Mouse (Mus musculus): ENCODE results near the gene Cnih1. TPM values are rescaled to one million over a fixed set of nuclear protein-coding genes. Genes with fewer than 3 reads are reported as not detected.
"Not testable (repeated sequence)": the region's sequence is repeated elsewhere in the genome, so short reads cannot be mapped to it uniquely, and the experiment has no call there.

The Cnih1 gene
- polyA plus RNA-seq, 1 experiment from 2014 or later = 159 TPM

DNA sequence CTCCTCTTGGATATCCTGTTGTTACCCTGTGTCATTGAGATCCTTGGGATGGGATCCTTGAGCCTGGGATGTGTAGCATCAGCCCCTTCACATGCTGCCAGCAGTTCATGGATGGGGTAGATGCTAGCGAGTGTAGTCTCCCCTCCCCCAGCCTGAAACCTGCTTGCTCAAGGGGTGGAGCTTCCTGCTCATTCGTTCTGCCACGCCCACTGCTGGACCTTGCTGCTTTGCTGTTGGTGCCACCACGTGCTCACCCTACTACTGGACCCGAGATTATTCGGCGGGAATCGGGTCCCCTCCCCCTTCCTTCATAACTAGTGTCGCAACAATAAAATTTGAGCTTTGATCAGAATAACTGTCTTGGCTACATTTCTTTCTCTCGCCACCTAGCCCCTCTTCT is 33.8 kb downstream of the Cnih1 start:
- H3K4me3 ChIP-seq (replicated peaks; ENCODE audit: low read length); H3K4me2 ChIP-seq (ENCODE audit: low read length); H3K4me1 ChIP-seq (replicated peaks; ENCODE audit: control insufficient read depth, insufficient read depth, low read length); H3K27me3 ChIP-seq (replicated peaks; ENCODE audit: control insufficient read depth, insufficient read depth, low read length); H3K27ac ChIP-seq (ENCODE audit: low read length); ATAC-seq; H3K9ac ChIP-seq (replicated peaks; ENCODE audit: low read depth, low read length); H3K9me3 ChIP-seq (ENCODE audit: control insufficient read depth, low read length); H3K36me3 ChIP-seq (ENCODE audit: control insufficient read depth, insufficient read depth): not testable (repeated sequence)
- WGBS = 71% methylated on average over 8 of the region's 10 CpGs

DNA sequence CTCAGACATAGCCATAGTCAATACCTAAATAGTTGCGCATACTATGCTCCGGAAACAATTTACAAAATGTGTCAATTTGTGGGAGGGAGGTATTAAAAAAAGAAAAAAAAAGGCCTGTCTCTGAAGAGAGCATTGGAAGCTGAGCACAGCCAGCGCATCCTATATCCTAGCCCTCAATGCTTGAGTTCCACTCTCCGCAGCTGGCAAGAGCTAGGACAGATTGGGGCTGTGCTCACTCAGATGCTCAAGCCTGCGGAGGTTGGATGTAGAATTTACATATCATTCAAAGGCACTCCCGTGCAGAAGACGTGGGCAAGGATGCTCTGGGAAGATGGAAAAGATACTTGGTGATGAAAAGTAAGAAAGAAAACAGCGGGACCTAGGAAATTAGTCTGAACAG is 42.8 kb downstream of the Cnih1 start:
- Histone ChIP-seq H3K4me2 (ENCODE audit: low read length) (no peak overlapping the region), H3K9me3 (ENCODE audit: control insufficient read depth, low read length) (no peaks in the 10 kb centered on the region), H3K4me1 (replicated peaks; ENCODE audit: control insufficient read depth, insufficient read depth, low read length) (no peaks in the 10 kb centered on the region), H3K4me3 (replicated peaks; ENCODE audit: low read length) (no peak overlapping the region), H3K27ac (ENCODE audit: low read length) (no peak overlapping the region), H3K27me3 (replicated peaks; ENCODE audit: control insufficient read depth, insufficient read depth, low read length) (no peaks in the 10 kb centered on the region), H3K36me3 (ENCODE audit: control insufficient read depth, insufficient read depth) (no peaks in the 10 kb centered on the region), H3K9ac (replicated peaks; ENCODE audit: low read depth, low read length) (no peak overlapping the region)
- 91% methylated on average over 8 of the region's 8 CpGs for WGBS
- ATAC-seq = no peak

DNA sequence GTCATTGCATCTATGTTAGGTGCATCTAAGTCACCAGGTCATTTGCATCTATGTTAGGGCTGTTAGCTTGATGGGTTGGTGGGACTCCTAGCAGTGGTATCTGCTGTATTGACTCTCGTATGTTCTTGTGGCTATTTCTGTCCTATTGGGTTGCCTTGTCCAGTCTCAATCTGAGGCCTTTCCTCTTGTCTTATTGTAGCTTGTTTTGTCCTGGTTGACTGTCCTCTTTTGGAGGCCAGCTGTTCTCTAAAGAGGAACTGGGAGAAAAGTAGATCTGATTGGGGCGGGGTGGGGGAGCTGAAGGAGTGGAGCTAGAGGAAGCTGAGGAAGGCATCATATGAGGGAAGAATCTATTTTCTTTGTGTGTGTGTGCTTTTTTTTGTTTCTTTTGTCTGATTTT is 45.5 kb downstream of the Cnih1 start:
- Histone ChIP-seq H3K4me3 (replicated peaks; ENCODE audit: low read length) (no peak overlapping the region), H3K9me3 (ENCODE audit: control insufficient read depth, low read length) (no peaks in the 10 kb centered on the region), H3K27ac (ENCODE audit: low read length) (no peak overlapping the region), H3K27me3 (replicated peaks; ENCODE audit: control insufficient read depth, insufficient read depth, low read length) (no peaks in the 10 kb centered on the region), H3K36me3 (ENCODE audit: control insufficient read depth, insufficient read depth) (no peaks in the 10 kb centered on the region), H3K9ac (replicated peaks; ENCODE audit: low read depth, low read length) (no peak overlapping the region), H3K4me2 (ENCODE audit: low read length) (no peak overlapping the region), H3K4me1 (replicated peaks; ENCODE audit: control insufficient read depth, insufficient read depth, low read length) (no peaks in the 10 kb centered on the region)
- no peak for ATAC-seq
- WGBS = 91% methylated on average over 2 of the region's 2 CpGs

DNA sequence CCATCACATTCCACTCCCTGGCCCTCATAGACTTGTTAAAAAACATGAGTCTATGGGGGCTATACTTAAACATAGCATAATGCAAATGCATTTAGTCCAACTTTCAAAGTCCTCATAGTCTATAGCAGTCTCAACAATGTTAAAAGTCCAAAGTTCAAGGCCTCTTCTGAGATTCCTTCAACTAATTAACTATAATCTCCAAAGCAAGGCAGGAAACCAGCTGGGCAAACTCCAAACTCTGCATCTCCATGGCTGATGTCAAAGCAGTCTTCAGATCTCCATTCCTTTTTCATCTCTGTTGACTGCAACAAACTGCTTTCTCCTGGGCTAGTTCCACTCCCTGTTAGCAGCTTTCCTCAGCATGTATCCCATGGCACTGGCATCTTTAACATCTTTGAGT is 50.9 kb downstream of the Cnih1 start:
- not testable (repeated sequence) for ATAC-seq; H3K4me2 ChIP-seq (ENCODE audit: low read length); H3K27me3 ChIP-seq (replicated peaks; ENCODE audit: control insufficient read depth, insufficient read depth, low read length); H3K9ac ChIP-seq (replicated peaks; ENCODE audit: low read depth, low read length); H3K4me3 ChIP-seq (replicated peaks; ENCODE audit: low read length); H3K9me3 ChIP-seq (ENCODE audit: control insufficient read depth, low read length); H3K4me1 ChIP-seq (replicated peaks; ENCODE audit: control insufficient read depth, insufficient read depth, low read length); H3K27ac ChIP-seq (ENCODE audit: low read length); H3K36me3 ChIP-seq (ENCODE audit: control insufficient read depth, insufficient read depth)

DNA sequence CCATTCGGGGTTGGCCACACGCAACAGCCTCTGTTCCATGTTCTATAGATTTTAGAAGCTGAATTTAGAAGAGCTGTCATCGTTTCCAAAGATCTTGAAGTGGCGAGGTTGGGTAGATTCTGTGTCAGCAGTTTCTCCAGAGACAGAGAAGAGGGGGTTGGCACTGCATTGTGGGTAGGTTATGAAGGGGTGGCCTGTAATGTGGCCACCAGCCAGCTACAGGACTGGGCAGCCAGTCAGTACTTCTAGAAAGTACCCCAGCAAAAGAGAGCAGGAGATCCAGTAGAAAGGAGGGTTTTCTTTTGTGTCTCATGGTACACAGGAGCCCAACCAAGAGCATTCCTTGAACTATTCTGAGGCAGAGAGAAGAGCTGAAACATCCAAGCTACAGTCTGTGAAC is 51.8 kb downstream of the Cnih1 start:
- no peaks in the 10 kb centered on the region for H3K4me1 ChIP-seq (replicated peaks; ENCODE audit: control insufficient read depth, insufficient read depth, low read length)
- H3K9ac ChIP-seq (replicated peaks; ENCODE audit: low read depth, low read length) = no peak overlapping the region
- H3K27me3 ChIP-seq (replicated peaks; ENCODE audit: control insufficient read depth, insufficient read depth, low read length) = no peaks in the 10 kb centered on the region
- H3K27ac ChIP-seq (ENCODE audit: low read length) = no peak overlapping the region
- no peaks in the 10 kb centered on the region for H3K36me3 ChIP-seq (ENCODE audit: control insufficient read depth, insufficient read depth)
- ATAC-seq = no peak
- WGBS = 96% methylated on average over 4 of the region's 4 CpGs
- H3K4me3 ChIP-seq (replicated peaks; ENCODE audit: low read length) = no peak overlapping the region
- no peak overlapping the region for H3K4me2 ChIP-seq (ENCODE audit: low read length)
- H3K9me3 ChIP-seq (ENCODE audit: control insufficient read depth, low read length) = no peaks in the 10 kb centered on the region

DNA sequence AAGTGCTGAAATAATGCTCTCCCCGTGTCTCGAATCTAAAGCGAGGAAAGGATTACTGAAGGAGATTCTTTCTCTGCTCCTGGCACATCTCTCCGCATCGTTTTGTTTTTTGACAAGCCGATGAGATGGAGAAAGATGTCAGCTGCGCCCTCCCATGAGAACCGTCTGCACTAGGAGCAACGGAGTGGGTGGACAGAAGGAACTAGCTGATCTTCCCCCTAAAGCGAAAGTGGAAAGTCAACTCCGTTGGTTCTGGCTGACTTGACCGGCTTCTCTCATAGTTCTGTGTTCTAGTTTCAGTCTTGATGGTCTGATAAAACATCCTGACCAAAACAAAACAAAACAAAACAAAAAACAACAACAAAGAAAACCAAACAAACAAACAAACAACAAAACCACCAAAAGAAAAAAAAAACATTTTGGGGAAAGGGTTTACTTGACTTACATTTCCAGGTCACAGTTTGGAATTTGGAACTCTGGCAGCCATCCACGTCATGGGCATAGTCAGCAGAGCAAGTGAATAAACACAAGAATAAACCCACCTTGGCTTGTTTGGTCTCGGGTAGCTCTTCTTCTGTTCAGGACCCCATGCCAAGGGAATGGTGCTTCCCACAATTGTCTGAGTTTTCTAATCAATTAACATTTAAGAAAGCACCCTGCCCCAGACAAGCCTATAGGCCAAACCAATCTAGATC is 53.3 kb downstream of the Cnih1 start:
- Histone ChIP-seq H3K27ac (ENCODE audit: low read length) (no peak overlapping the region), H3K9ac (replicated peaks; ENCODE audit: low read depth, low read length) (no peak overlapping the region), H3K4me3 (replicated peaks; ENCODE audit: low read length) (no peak overlapping the region), H3K27me3 (replicated peaks; ENCODE audit: control insufficient read depth, insufficient read depth, low read length) (no peaks in the 10 kb centered on the region), H3K9me3 (ENCODE audit: control insufficient read depth, low read length) (no peaks in the 10 kb centered on the region), H3K4me1 (replicated peaks; ENCODE audit: control insufficient read depth, insufficient read depth, low read length) (no peaks in the 10 kb centered on the region), H3K4me2 (ENCODE audit: low read length) (no peak overlapping the region), H3K36me3 (ENCODE audit: control insufficient read depth, insufficient read depth) (no peaks in the 10 kb centered on the region)
- 86% methylated on average over 14 of the region's 14 CpGs for WGBS
- ATAC-seq = no peak

DNA sequence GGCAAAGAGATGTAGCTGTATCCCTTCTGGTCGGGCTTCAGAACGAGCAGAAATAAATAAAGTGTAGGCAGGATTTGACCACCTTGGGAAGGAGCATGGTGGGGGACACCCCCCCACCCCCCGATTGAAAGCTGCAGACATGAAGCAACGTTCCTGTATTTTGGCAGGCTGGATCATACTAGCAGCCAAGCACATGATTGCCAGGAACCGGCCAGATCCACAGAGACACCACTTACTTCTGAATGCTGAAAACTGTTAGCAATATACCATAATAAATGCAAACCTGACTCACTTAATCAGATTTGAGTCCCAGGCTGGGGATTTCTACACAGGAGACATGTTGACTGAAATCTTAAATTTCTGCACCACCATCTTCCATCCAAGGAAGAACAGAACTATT is 53.9 kb downstream of the Cnih1 start:
- no peak for ATAC-seq

DNA sequence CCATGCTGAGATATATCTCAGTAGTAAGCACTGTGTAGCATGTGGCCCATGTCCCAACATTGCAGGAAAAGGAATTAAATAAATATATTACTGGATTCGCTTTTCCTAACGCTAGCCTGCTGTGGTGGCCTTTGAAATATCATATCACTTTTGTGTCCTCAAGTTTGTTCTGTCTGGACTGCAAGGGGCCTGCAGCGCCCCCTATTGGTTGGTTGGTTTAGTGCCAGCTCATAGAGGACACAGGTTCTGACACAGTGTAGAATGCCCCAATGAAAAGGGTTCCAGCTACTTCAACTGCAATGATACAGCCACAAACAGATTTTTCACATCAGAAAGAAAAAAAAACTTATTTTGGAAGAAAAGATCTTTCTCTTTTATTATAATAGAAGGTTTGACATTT is 62.5 kb downstream of the Cnih1 start:
- no peak overlapping the region for H3K27ac ChIP-seq (ENCODE audit: low read length)
- 55% methylated on average over 3 of the region's 3 CpGs for WGBS
- no peak overlapping the region for H3K4me3 ChIP-seq (replicated peaks; ENCODE audit: low read length)
- no peaks in the 10 kb centered on the region for H3K27me3 ChIP-seq (replicated peaks; ENCODE audit: control insufficient read depth, insufficient read depth, low read length)
- no peaks in the 10 kb centered on the region for H3K36me3 ChIP-seq (ENCODE audit: control insufficient read depth, insufficient read depth)
- H3K4me2 ChIP-seq (ENCODE audit: low read length) = no peak overlapping the region
- no peak overlapping the region for H3K9ac ChIP-seq (replicated peaks; ENCODE audit: low read depth, low read length)
- ATAC-seq = no peak
- H3K9me3 ChIP-seq (ENCODE audit: control insufficient read depth, low read length) = no peaks in the 10 kb centered on the region
- no peaks in the 10 kb centered on the region for H3K4me1 ChIP-seq (replicated peaks; ENCODE audit: control insufficient read depth, insufficient read depth, low read length)

More for the DNA sequence above, 53.9 kb downstream of the Cnih1 start:
- Histone ChIP-seq H3K27ac (ENCODE audit: low read length) (no peak overlapping the region), H3K27me3 (replicated peaks; ENCODE audit: control insufficient read depth, insufficient read depth, low read length) (no peaks in the 10 kb centered on the region), H3K36me3 (ENCODE audit: control insufficient read depth, insufficient read depth) (no peaks in the 10 kb centered on the region), H3K4me3 (replicated peaks; ENCODE audit: low read length) (no peak overlapping the region), H3K4me1 (replicated peaks; ENCODE audit: control insufficient read depth, insufficient read depth, low read length) (no peaks in the 10 kb centered on the region), H3K9ac (replicated peaks; ENCODE audit: low read depth, low read length) (no peak overlapping the region), H3K9me3 (ENCODE audit: control insufficient read depth, low read length) (no peaks in the 10 kb centered on the region), H3K4me2 (ENCODE audit: low read length) (no peak overlapping the region)
- 73% methylated on average over 5 of the region's 5 CpGs for WGBS
